In genomic region chr7:28350155-28350883, GRCm38 (mm10) we compare ENCODE assay signal across 8 mouse cellular contexts. TPM values are rescaled to one million over a fixed set of nuclear protein-coding genes. Genes with fewer than 3 reads are reported as not detected.
DNase-seq lines count a peak whose midpoint lies in the region; ATAC-seq lines count a peak whose summit lies in the region.

Rps16 (plus strand) TSS chr7:28350652.

- WGBS in hindbrain, embryonic 12.5 days = under 1% methylated on average over 47 of the region's 50 CpGs

- peaks cover 15% of the 10 kb centered on the region for H3K4me1 ChIP-seq in hindbrain, embryonic 12.5 days

- H3K27ac ChIP-seq in hindbrain, embryonic 12.5 days = peak within 1 kb of the TSS; percentile 77

- ATAC-seq in hindbrain, embryonic 12.5 days (ENCODE audit: low FRiP score) = peak; percentile 95

- H3K4me3 ChIP-seq in hindbrain, embryonic 12.5 days = peak within 1 kb of the TSS; percentile 90

- H3K9ac ChIP-seq in hindbrain, embryonic 12.5 days = peak within 1 kb of the TSS; percentile 94

- H3K27me3 ChIP-seq in hindbrain, embryonic 12.5 days = no peaks in the 10 kb centered on the region

- no peaks in the 10 kb centered on the region for H3K9me3 ChIP-seq in hindbrain, embryonic 12.5 days (replicated peaks)

- H3K36me3 ChIP-seq in hindbrain, embryonic 12.5 days = peaks cover 29% of the 10 kb centered on the region

- H3K4me2 ChIP-seq in hindbrain, embryonic 12.5 days (replicated peaks) = peak within 1 kb of the TSS; percentile 96

- DNase-seq in Muller cell, postnatal 12 days (ENCODE audit: inconsistent ontology term) = peak; percentile 97
- DNase-seq in cerebellum, adult 9-11 months = peak; percentile 98
- peak; percentile 94 to 98 for DNase-seq in frontal cortex, postnatal 10 days (ENCODE audit: low spot score in 2 of 2)
- peak; percentile 98 to 99 for DNase-seq in layer of hippocampus, postnatal 14 days (ENCODE audit: low spot score in 2 of 2)
- peak; percentile 99 for DNase-seq in lung, postnatal 14 days
- DNase-seq in retina, adult 2 months (ENCODE audit: low read depth, low spot score) = peak; percentile 95
- DNase-seq in thymus, postnatal 36 days = peak; percentile 99

RNA-seq across cellular contexts. Expression of gene Rps16, which starts in this region (rescaled TPM):
- polyA plus RNA-seq in hindbrain, embryonic 12.5 days (2016; fragmentation: Nextera tagmentation; extraction: Ambion mirVana) = 514 and 573 TPM in 2 replicates
- 100 to 1,000 TPM; 464 to 499 TPM for total RNA-seq in layer of hippocampus, postnatal 14 days (2021)

Comparison
In these comparisons a context has a peak if more than half of its experiments do, and no peak if none do; other contexts are left out.
1. Peak in every context shown above with its lines: DNase-seq, ATAC-seq, H3K4me3 ChIP-seq and H3K27ac ChIP-seq.